Mouse (Mus musculus): Measurements from ENCODE around the gene Ston1. TPM values are rescaled to one million over a fixed set of nuclear protein-coding genes. Genes with fewer than 3 reads are reported as not detected.

Gene Ston1
- polyA plus RNA-seq, 1 experiment from 2014 or later = 8.3 TPM

DNA sequence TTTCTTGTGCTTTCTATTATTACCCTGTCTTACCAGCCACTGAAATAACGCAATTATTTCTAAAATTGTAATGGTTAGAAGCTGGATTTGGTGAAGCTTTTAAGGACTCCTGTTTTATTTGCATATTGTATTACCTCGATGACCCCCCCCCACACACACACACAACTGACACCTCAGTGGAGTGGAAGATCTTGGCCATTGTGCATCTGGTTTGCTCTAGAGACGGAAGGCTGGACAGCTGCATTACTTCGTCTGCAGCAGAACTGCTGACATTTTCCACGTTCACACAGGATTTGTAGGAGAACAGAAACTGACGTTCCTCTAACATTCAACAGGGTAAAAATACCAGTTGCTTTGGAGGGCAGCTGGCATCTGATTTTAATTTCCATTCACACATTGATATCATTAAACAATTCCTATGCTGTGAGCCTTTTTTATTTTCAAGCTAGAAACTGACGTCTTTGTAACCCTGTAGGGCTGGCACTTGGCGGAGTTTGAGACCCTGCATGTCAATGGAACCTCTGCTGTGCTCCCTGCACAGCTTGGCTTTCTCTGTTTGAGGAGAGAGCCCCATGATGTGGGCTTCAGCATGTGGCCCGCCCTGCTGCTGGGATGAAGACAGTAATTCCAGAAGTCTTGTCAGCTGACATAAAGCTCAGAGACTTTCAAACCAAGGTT lies 99.3 kb downstream of the Ston1 start:
- H3K9me3 ChIP-seq (replicated peaks; ENCODE audit: low read length) = no peaks in the 10 kb centered on the region
- no peaks in the 10 kb centered on the region for H3K36me3 ChIP-seq (ENCODE audit: insufficient read depth, low read length)
- DNase-seq (ENCODE audit: low spot score) (no peak), ATAC-seq (replicated peaks; ENCODE audit: low FRiP score, low read depth) (no peak)
- H3K4me3 ChIP-seq (replicated peaks; ENCODE audit: low read depth, low read length) = no peak overlapping the region
- no peak overlapping the region for H3K9ac ChIP-seq (ENCODE audit: low read depth, low read length)
- no peak overlapping the region for H3K4me2 ChIP-seq (ENCODE audit: low read length)
- no peaks in the 10 kb centered on the region for H3K27me3 ChIP-seq (ENCODE audit: insufficient read depth, low read length)
- H3K4me1 ChIP-seq (replicated peaks; ENCODE audit: insufficient read depth, low read length) = no peaks in the 10 kb centered on the region
- H3K27ac ChIP-seq = no peak overlapping the region
- TF ChIP-seq CTCF (IDR thresholded peaks at IDR 0.05; ENCODE audit: low read depth) = no peak
- 55% methylated on average over 9 of the region's 9 CpGs for WGBS

DNA sequence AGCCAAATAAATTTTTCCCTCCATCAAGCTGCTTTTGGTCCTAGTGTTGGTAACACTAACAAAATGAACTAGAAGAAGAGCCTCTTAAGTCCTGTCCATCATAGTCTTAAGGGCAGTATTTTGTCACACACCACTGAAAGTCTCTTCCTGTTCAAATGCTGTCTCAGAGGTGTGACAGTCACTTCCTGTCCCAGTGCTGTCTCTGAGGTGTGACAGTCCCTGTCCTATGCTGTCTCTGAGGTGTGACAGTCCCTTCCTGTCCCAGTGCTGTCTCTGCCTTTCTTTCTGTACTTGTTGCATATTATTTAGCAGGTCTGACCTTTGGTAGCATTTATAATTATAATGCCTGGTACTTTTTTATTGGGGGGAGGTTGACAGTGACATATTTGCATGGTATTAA lies 103.4 kb downstream of the Ston1 start:
- TF ChIP-seq CTCF (IDR thresholded peaks at IDR 0.05; ENCODE audit: low read depth) = no peak
- no peak overlapping the region for H3K4me3 ChIP-seq (replicated peaks; ENCODE audit: low read depth, low read length)
- H3K27me3 ChIP-seq (ENCODE audit: insufficient read depth, low read length) = no peaks in the 10 kb centered on the region
- H3K36me3 ChIP-seq (ENCODE audit: insufficient read depth, low read length) = no peaks in the 10 kb centered on the region
- ATAC-seq (replicated peaks; ENCODE audit: low FRiP score, low read depth) (no peak), DNase-seq (ENCODE audit: low spot score) (no peak)
- no peak overlapping the region for H3K4me2 ChIP-seq (ENCODE audit: low read length)
- H3K4me1 ChIP-seq (replicated peaks; ENCODE audit: insufficient read depth, low read length) = no peaks in the 10 kb centered on the region
- no peak overlapping the region for H3K27ac ChIP-seq
- no peak overlapping the region for H3K9ac ChIP-seq (ENCODE audit: low read depth, low read length)
- no peaks in the 10 kb centered on the region for H3K9me3 ChIP-seq (replicated peaks; ENCODE audit: low read length)

DNA sequence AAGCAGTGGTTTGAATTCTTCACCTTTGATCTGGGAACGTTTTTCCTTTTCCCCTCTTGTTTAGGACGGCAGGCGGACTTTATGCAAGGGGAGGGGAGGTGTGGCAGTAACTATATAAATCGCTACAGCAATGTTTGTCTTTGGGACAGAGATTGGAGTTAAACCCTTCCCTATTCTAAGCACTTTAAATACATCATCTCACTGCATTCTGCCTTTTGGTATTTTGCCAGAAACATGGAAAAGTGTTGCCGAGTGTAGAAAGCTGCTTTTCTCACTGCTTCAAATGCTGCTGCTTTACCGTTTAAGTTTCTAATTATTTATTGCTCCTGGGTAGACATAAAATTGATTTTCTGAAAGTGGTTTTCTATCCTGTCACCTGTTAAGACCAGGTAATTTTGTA lies 104.9 kb downstream of the Ston1 start:
- Histone ChIP-seq H3K36me3 (ENCODE audit: insufficient read depth, low read length) (no peaks in the 10 kb centered on the region), H3K9me3 (replicated peaks; ENCODE audit: low read length) (no peaks in the 10 kb centered on the region), H3K4me3 (replicated peaks; ENCODE audit: low read depth, low read length) (no peak overlapping the region), H3K27me3 (ENCODE audit: insufficient read depth, low read length) (no peaks in the 10 kb centered on the region), H3K9ac (ENCODE audit: low read depth, low read length) (no peak overlapping the region), H3K27ac (no peak overlapping the region), H3K4me1 (replicated peaks; ENCODE audit: insufficient read depth, low read length) (no peaks in the 10 kb centered on the region), H3K4me2 (ENCODE audit: low read length) (no peak overlapping the region)
- 20% methylated on average over 6 of the region's 6 CpGs for WGBS
- no peak for TF ChIP-seq CTCF (IDR thresholded peaks at IDR 0.05; ENCODE audit: low read depth)
- DNase-seq (ENCODE audit: low spot score) (peak; percentile 15), ATAC-seq (replicated peaks; ENCODE audit: low FRiP score, low read depth) (no peak)

DNA sequence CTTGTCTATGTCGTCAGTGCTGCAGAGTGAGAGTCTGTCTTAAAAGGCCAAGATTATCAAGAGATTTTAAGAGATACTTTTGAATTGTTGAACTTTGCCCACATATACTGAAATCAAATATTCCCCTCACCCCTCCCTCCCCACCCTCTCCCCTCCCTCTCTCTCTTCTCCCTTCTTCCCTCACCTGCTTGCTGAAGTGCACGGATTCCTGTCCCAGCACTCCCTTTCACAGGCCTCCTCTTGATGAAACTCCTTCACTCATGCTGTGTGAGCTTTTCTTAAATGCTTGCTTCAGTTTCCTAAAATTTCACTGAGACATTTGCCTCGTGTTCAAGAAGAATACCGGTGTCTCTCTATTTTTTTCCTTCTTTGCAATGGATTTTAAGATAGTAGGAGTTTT lies 105.6 kb downstream of the Ston1 start:
- no peak overlapping the region for H3K27ac ChIP-seq

DNA sequence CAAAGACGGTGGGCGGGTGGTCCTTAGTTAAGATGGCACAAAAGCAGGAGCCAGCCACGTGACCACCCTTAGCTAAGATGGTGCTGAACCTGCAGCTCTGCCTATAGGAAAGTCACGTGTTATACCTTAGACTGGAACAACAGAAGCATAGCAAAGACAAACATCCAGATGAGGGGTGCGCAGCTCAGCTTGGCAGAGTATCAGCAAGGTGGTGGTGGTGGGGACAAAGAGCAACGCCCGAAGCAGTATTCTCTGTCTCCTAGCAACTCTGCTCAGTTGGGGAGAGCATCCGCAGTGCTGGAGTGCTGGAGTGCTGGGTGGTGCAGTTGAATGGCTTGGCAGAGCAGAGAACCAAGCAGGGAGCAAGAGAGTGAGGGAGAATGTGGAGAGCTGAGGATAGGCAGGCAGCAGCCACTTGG lies 108.8 kb downstream of the Ston1 start:
- 47% methylated on average over 8 of the region's 8 CpGs for WGBS
- no peak for TF ChIP-seq CTCF (IDR thresholded peaks at IDR 0.05; ENCODE audit: low read depth)
- H3K27me3 ChIP-seq (ENCODE audit: insufficient read depth, low read length) = no peaks in the 10 kb centered on the region
- no peak for ATAC-seq (replicated peaks; ENCODE audit: low FRiP score, low read depth)
- no peak overlapping the region for H3K4me2 ChIP-seq (ENCODE audit: low read length)
- H3K9ac ChIP-seq (ENCODE audit: low read depth, low read length) = no peak overlapping the region
- no peak overlapping the region for H3K27ac ChIP-seq
- H3K4me1 ChIP-seq (replicated peaks; ENCODE audit: insufficient read depth, low read length) = no peaks in the 10 kb centered on the region
- H3K36me3 ChIP-seq (ENCODE audit: insufficient read depth, low read length) = no peaks in the 10 kb centered on the region
- no peaks in the 10 kb centered on the region for H3K9me3 ChIP-seq (replicated peaks; ENCODE audit: low read length)
- DNase-seq (ENCODE audit: low spot score) = no peak
- no peak overlapping the region for H3K4me3 ChIP-seq (replicated peaks; ENCODE audit: low read depth, low read length)

More for the DNA sequence above, 105.6 kb downstream of the Ston1 start:
- no peak overlapping the region for H3K4me3 ChIP-seq (replicated peaks; ENCODE audit: low read depth, low read length)
- no peak for TF ChIP-seq CTCF (IDR thresholded peaks at IDR 0.05; ENCODE audit: low read depth)
- H3K27me3 ChIP-seq (ENCODE audit: insufficient read depth, low read length) = no peaks in the 10 kb centered on the region
- H3K4me1 ChIP-seq (replicated peaks; ENCODE audit: insufficient read depth, low read length) = no peaks in the 10 kb centered on the region
- ATAC-seq (replicated peaks; ENCODE audit: low FRiP score, low read depth) = no peak
- no peak overlapping the region for H3K4me2 ChIP-seq (ENCODE audit: low read length)
- no peak for DNase-seq (ENCODE audit: low spot score)
- H3K36me3 ChIP-seq (ENCODE audit: insufficient read depth, low read length) = no peaks in the 10 kb centered on the region
- no peaks in the 10 kb centered on the region for H3K9me3 ChIP-seq (replicated peaks; ENCODE audit: low read length)
- H3K9ac ChIP-seq (ENCODE audit: low read depth, low read length) = no peak overlapping the region
- 44% methylated on average over 4 of the region's 4 CpGs for WGBS

Other genes with a start within 250 kb of the Ston1 start
- 9.8 and 9.9 TPM in 2 replicates for gene Foxn2, start 157.0 kb upstream of the Ston1 start, polyA plus RNA-seq (2015; fragmentation: Nextera tagmentation; extraction: Ambion mirVana)
- gene Ppp1r21, start 67.6 kb upstream of the Ston1 start, polyA plus RNA-seq (2015; fragmentation: Nextera tagmentation; extraction: Ambion mirVana) = 27.6 and 28.3 TPM in 2 replicates
- gene Gtf2a1l, start 71.0 kb downstream of the Ston1 start, polyA plus RNA-seq (2015; fragmentation: Nextera tagmentation; extraction: Ambion mirVana) = 0.14 TPM in 1 of 2 replicates, not detected in the other
- gene Lhcgr, start 194.3 kb downstream of the Ston1 start, polyA plus RNA-seq (2015; fragmentation: Nextera tagmentation; extraction: Ambion mirVana) = 0.14 and 0.15 TPM in 2 replicates

All from kidney, postnatal 0 days (tissue).